Mouse (Mus musculus) lung, postnatal 0 days (tissue): ENCODE data around the gene Zfp948. TPM values are rescaled to one million over a fixed set of nuclear protein-coding genes. Genes with fewer than 3 reads are reported as not detected.
A peak's percentile ranks its signal among the peaks of the same experiment; 100 is the strongest.
"Not testable (repeated sequence)": the region's sequence is repeated elsewhere in the genome, so short reads cannot be mapped to it uniquely, and the experiment has no call there.

Source experiments
- ATAC-seq: fragments of 200-750 bp; cut with Nextera tagmentation; 2 replicates; pipeline ENCODE4 v1.8.0; 2017; ENCODE audit warnings: moderate library complexity
- DNase-seq: peaks from one replicate; pipeline ENCODE4 v3.0.0-alpha.2; 2016; ENCODE audit warnings: low spot score
- H3K27ac ChIP-seq: fragments of 300-500 bp; sonication (generic); 2 replicates; pipeline ENCODE4 v1.5.1; 2014; ENCODE audit warnings: antibody characterized with exemption, mild to moderate bottlenecking, low read length, mixed read lengths
- H3K27me3 ChIP-seq: fragments of 300-500 bp; sonication (generic); replicated peaks from 2 replicates; pipeline ENCODE4 v1.6.1; 2014; ENCODE audit warnings: low read length, mixed read lengths; ENCODE audit not compliant: insufficient read depth
- H3K36me3 ChIP-seq: fragments of 300-500 bp; sonication (generic); 2 replicates; pipeline ENCODE4 v1.6.1; 2014; ENCODE audit warnings: low read length, mixed read lengths; ENCODE audit not compliant: insufficient read depth
- H3K4me1 ChIP-seq: fragments of 300-500 bp; sonication (generic); 2 replicates; pipeline ENCODE4 v1.6.1; 2014; ENCODE audit warnings: antibody characterized with exemption, low read depth, low read length, mixed read lengths; ENCODE audit not compliant: insufficient read depth
- H3K4me2 ChIP-seq: fragments of 300-500 bp; sonication (generic); replicated peaks from 2 replicates; pipeline ENCODE4 v1.6.1; 2014; ENCODE audit warnings: low read depth, mild to moderate bottlenecking, low read length, moderate library complexity, mixed read lengths
- H3K4me3 ChIP-seq: fragments of 300-500 bp; sonication (generic); 2 replicates; pipeline ENCODE4 v1.5.1; 2014; ENCODE audit warnings: low read depth, low read length
- H3K9ac ChIP-seq: fragments of 300-500 bp; sonication (generic); replicated peaks from 2 replicates; pipeline ENCODE4 v1.6.1; 2014; ENCODE audit warnings: low read depth, mild to moderate bottlenecking
- H3K9me3 ChIP-seq: fragments of 300-500 bp; sonication (generic); 2 replicates; pipeline ENCODE4 v1.6.1; 2016; ENCODE audit warnings: low read length, mixed read lengths
- CTCF ChIP-seq: IDR thresholded peaks from 2 replicates; pipeline ENCODE4 v1.5.1; 2016; ENCODE audit warnings: antibody characterized with exemption, mild to moderate bottlenecking
- EP300 ChIP-seq: IDR thresholded peaks from 2 replicates; pipeline ENCODE4 v1.6.1; 2016; ENCODE audit warnings: antibody characterized with exemption, mild to moderate bottlenecking, control low read depth
- WGBS: fragments of 180-500 bp; shearing (Covaris S2); extraction: QIAGEN DNeasy Blood & Tissue Kit; methylation state at CpG from one replicate; pipeline ENCODE4 v1.1.7; 2014; 5-methylcytosine and 5-hydroxymethylcytosine counted together
- polyA plus RNA-seq: library from polyadenylated mRNA; unstranded; fragments of >200 nt; fragmentation: Nextera tagmentation; extraction: Ambion mirVana; gene quantifications from 2 replicates; pipeline ENCODE4 v1.2.1, GENCODE M21; 2015

Gene Zfp948
- polyA plus RNA-seq, 1 experiment from 2014 or later = 12.7 TPM

GRCm38 (mm10) chr17:21585521-21585920 lies 18.7 kb downstream of the Zfp948 start:
- no peak for DNase-seq
- 100% methylated on average over 2 of the region's 2 CpGs for WGBS
- no peaks in the 10 kb centered on the region for H3K27me3 ChIP-seq
- TF ChIP-seq CTCF (no peak), EP300 (no peak)
- ATAC-seq = no peak
- H3K27ac ChIP-seq = no peak overlapping the region
- no peak overlapping the region for H3K9ac ChIP-seq
- no peak overlapping the region for H3K4me2 ChIP-seq
- H3K4me1 ChIP-seq = no peaks in the 10 kb centered on the region
- H3K9me3 ChIP-seq = no peaks in the 10 kb centered on the region
- H3K4me3 ChIP-seq = no peak overlapping the region
- peaks cover 35% of the 10 kb centered on the region for H3K36me3 ChIP-seq

DNA sequence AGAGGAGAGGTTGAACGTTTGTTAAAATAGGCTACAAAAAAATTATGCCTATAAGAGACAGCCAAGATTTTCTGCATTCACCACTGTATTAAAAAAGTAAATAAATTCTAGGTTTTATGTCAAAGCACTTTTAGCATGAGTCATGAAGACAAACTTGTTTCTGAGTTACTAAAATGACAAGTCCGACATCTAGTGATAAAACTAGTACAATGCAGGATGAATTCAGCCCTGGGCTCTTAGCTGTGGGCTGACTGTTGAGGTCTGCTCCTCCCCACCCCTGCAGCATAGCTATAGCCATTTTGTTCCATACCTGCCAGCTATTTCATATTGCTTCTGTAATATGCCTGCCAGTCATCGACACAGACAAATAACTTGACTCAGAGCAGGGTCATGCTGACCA lies 49.5 kb downstream of the Zfp948 start:
- 77% methylated on average over 3 of the region's 3 CpGs for WGBS

DNA sequence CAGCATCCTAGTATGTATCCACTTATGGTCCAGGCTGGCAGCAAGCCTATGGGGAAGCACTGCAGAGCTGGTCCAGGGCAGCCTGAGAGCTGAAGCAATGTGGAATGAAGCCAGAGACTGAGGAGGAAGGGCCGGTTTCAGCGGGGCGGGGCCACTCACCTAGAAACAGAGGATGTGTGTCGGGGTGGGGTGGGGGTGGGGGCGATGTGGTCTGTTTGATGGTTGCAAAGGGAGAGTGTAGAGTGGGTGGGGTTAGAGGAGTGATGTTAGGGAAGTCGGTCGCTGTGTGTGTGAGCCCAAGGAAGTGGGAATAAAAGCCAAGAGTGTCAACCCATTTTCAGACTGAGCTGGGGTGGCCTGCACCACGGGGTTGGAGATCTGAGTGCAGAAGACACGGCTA lies 50.5 kb downstream of the Zfp948 start:
- no peaks in the 10 kb centered on the region for H3K4me1 ChIP-seq
- no peaks in the 10 kb centered on the region for H3K36me3 ChIP-seq
- H3K9ac ChIP-seq = no peak overlapping the region
- no peak for ATAC-seq
- H3K4me3 ChIP-seq = no peak overlapping the region
- no peak overlapping the region for H3K4me2 ChIP-seq
- 10% methylated on average over 9 of the region's 9 CpGs for WGBS
- TF ChIP-seq EP300 (no peak), CTCF (no peak)
- no peaks in the 10 kb centered on the region for H3K27me3 ChIP-seq
- no peaks in the 10 kb centered on the region for H3K9me3 ChIP-seq
- no peak overlapping the region for H3K27ac ChIP-seq
- peak; percentile 5 for DNase-seq

More for the DNA sequence above, 49.5 kb downstream of the Zfp948 start:
- H3K4me2 ChIP-seq = no peak overlapping the region
- no peaks in the 10 kb centered on the region for H3K4me1 ChIP-seq
- TF ChIP-seq CTCF = no peak
- no peaks in the 10 kb centered on the region for H3K9me3 ChIP-seq
- H3K4me3 ChIP-seq = no peak overlapping the region
- H3K27me3 ChIP-seq = no peaks in the 10 kb centered on the region
- DNase-seq (no peak), ATAC-seq (no peak)
- H3K27ac ChIP-seq = no peak overlapping the region
- H3K36me3 ChIP-seq = no peaks in the 10 kb centered on the region
- H3K9ac ChIP-seq = no peak overlapping the region

DNA sequence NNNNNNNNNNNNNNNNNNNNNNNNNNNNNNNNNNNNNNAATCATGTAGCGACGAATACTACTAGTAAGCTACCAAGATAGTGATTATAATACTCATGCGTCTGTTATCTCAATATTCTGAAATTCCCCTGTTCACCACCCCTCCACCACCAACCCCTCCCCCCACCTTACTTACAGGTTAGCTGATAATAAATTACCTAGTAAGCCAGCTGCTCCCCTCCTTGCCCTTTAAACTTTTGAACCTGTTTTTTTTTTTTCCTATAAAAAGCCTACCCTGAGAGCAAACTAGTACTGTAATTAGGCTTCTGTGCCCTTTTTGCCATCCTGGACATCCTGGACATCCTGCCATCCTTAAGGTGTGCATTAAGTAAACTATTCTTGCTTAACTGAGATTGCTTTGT lies 56.8 kb downstream of the Zfp948 start:
- H3K9me3 ChIP-seq = no peaks in the 10 kb centered on the region
- no peaks in the 10 kb centered on the region for H3K4me1 ChIP-seq
- no peak overlapping the region for H3K4me2 ChIP-seq
- WGBS = no CpG with 5 or more reads among the region's 3 CpGs
- no peaks in the 10 kb centered on the region for H3K27me3 ChIP-seq
- no peak overlapping the region for H3K27ac ChIP-seq
- H3K9ac ChIP-seq = no peak overlapping the region
- no peak for DNase-seq
- no peak for ATAC-seq
- no peak overlapping the region for H3K4me3 ChIP-seq
- TF ChIP-seq CTCF = no peak
- no peak for TF ChIP-seq EP300
- no peaks in the 10 kb centered on the region for H3K36me3 ChIP-seq

- not testable (repeated sequence) for H3K9ac ChIP-seq, ATAC-seq, H3K27ac ChIP-seq, H3K36me3 ChIP-seq, DNase-seq, H3K4me2 ChIP-seq, H3K27me3 ChIP-seq, H3K9me3 ChIP-seq, H3K4me3 ChIP-seq, H3K4me1 ChIP-seq
- 37% methylated on average over 4 of the region's 4 CpGs for WGBS
Observed at GRCm38 (mm10) chr17:21635758-21636157, 69.0 kb downstream of the Zfp948 start.

Other genes starting within 250 kb of the Zfp948 start
- 1.8 and 2.4 TPM in 2 replicates for gene Zfp677, start 183.3 kb upstream of the Zfp948 start, polyA plus RNA-seq
- 5.8 and 6.1 TPM in 2 replicates for gene Zfp54, start 143.8 kb upstream of the Zfp948 start, polyA plus RNA-seq
- 10.3 and 11.3 TPM in 2 replicates for gene Zfp51, start 116.6 kb upstream of the Zfp948 start, polyA plus RNA-seq
- 8.8 and 9.0 TPM in 2 replicates for gene Zfp53, start 78.0 kb upstream of the Zfp948 start, polyA plus RNA-seq
- gene Zfp52, start 31.5 kb upstream of the Zfp948 start, polyA plus RNA-seq = 3.4 and 3.9 TPM in 2 replicates
- gene Zfp983, start 83.6 kb downstream of the Zfp948 start, polyA plus RNA-seq = 1.8 and 2.1 TPM in 2 replicates
- gene Gm10226, start 124.9 kb downstream of the Zfp948 start, polyA plus RNA-seq = 3.6 and 4.1 TPM in 2 replicates
- 6.6 and 6.7 TPM in 2 replicates for gene Zfp760, start 140.7 kb downstream of the Zfp948 start, polyA plus RNA-seq
- gene Zfp229, start 163.8 kb downstream of the Zfp948 start, polyA plus RNA-seq = 3.5 and 4.6 TPM in 2 replicates